Mouse (Mus musculus) heart, adult 9 months (tissue): ENCODE data around the gene 1700042G07Rik.

Source experiments
- DNase-seq, 2 experiments: peaks; one replicate each; pipeline ENCODE4 v3.0.0; 2022; ENCODE audit warnings: low spot score in 2 of 2

Gene 1700042G07Rik

DNA sequence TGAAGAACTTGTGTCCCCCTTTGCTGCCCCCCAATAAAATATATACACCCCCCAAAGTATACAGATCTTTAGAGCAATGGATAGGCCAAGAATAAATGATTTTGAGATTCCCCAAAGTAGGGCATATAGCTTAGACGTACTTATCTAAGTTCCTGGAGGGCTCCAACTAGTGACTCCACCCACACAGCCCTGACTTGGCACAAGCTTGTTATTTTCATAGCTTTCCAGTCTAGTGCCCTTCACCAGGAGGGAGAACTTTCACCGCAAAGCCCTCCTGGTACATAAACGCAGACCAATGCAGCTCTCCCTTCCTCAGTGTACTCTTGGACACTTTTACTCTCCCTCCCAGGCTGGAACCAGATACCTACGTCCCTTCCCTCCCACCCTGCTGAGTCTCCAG, 11.0 kb upstream of the 1700042G07Rik start:
- no peak for DNase-seq

DNA sequence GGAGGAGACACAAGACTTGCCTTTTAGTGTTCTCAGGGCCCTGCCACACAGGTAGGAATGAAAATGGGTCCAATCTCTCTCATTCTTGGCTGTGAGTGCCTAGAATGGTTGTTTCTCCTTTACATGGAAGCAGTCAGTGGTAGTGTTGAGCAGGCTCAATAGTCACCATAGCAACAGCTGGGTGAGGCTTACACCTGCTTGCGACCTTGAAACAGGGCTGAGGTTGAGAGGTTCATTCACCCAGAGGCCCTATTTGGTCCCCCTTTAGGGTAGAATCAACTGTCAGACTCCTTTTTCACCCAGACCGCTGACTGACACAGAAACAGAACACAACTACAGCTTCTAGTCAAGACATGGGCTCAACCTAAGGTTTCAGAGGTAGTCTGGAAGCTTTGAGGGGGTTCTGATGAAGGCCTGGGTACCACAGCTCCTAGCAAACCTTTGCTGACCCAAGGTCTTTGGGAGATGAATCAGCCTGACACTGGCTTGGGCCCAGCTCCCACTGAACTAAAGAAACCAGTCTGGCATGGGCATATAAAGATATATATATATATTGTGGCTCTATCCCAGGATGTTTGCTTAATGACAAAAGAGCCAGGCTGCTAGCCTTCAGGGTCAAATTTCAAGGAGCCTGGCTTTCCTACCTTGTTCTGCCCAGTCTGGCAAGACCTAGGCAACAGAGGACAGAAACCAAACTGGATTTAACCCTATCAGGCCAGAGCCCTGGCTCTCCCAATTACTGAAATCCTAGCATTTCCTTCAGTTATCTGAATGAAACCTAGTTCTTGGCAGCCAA, 8.2 kb upstream of the 1700042G07Rik start:
- DNase-seq: no peak

DNA sequence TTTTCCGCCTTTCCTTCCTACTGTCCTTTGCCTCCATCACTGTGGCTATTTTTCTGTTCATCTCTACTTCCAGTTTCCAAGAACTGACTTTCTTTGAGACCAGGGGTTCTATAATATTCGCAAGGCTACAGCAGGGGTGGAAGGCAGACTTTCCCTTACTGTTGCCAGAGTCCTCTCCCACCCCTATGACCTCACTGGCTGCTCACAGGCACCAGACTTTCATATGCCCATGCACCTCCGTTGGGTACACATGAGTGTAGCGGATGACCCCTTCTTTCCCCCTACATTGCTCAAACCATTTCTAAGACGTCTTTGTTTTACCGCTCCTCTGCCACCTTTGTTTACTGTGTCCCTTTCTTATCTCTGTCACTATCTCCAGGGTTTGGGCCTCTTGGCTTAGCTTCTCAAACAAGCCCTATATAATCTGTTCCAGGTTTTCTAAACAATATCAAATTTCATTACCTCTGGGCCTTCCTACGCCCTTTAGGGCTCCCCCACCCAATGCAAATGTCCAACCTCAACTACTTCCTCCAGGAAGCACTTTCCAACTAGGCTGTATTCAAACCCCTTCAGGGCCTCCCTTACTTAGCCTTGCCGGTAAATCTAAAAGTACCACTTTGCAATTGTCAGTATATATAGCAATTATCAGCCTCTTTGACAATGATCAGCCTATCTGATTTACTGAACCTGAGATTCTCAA, 7.3 kb upstream of the 1700042G07Rik start:
- DNase-seq: no peak

DNA sequence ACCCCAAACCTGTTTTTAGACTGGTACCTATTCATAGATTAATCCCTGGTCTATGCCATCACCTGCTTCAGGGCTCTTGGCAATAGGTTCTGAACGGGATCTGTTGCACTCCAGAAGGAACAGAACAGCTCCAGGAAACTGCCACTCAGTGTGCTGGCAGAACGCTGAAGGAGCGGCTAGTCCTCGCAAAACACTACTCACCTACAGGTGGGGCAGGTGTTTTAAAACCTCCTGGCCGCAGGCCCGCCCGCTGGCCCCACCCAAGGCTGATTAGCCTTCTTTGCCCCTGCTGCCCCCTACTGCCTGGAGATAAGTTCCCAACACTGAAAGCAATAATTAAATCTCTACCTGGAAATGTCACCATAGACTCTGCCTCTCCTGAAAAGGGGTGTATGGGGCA, 5.8 kb upstream of the 1700042G07Rik start, which contains the start of gene Tspan1:
TSS of gene Tspan1 (minus strand) at position 198 of the 400 bp plus-strand sequence.
- DNase-seq: no peak

DNA sequence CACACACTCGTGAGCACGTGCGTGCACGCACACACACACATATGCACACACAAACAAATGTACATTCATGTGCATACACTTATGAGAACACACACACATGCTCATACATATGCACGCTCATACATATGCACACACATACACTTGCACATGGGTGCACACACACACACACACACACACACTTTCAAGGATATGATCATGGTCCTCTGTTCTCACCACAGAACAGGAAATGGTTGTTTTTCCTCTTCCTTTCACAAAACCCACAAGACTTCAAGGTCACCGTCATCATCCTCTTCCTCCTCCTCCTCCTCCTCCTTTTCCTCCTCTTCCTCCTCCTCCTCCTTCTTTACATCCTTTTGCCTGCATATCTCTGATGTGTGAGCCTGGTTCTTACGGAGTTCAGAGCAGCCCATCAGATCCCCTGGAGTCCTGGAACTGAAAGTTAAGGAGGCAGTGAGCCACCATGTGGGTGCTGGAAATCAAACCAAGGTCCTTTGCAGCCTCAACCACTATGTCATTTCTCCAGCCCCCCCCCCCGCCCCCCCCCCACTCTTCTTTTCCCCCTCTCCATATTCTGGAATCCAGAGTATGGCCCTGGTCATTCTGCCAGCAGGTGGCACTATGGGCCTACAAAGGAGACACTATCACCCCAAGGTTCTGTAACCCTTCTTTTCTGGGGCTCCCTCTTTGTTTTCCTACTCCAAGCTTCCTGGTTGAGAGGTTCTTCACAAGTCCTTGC, 4.4 kb upstream of the 1700042G07Rik start:
- peak; percentile 44 to 57 for DNase-seq

DNA sequence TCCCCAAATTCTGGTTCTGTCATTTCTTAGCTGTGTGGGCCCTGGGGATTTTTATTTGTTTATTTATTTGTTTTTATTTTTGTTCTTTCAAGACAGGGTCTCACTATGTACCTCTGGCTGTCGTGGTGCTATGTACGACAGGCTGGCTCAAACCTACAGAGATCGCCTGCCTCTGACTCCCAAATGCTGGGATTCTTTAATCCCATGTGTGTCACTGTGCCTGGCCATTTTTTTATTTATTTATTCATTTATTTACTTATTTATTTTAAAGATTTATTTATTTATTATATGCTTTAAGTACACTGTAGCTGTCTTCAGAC, 3.9 kb upstream of the 1700042G07Rik start:
- DNase-seq: no peak

DNA sequence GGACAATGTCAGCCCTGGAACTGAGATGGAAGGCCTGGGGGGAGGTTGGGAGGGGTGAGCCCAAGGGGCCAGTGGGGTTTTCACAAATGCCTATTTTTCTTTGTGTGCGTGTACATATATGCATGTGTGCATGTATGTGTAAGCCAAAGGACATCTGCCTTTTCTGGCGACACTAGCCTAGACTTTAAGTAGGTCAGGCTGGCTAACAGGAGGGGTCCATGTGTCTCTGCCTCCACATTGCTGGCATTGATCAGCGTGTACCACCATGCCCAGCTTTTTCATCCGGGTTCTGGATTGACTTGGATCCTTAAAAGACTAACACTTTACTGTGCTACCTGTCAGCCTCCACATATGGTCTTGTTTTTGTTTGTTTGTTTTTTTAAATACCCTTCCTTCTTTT, 580 bp downstream of the 1700042G07Rik start:
- DNase-seq: no peak

DNA sequence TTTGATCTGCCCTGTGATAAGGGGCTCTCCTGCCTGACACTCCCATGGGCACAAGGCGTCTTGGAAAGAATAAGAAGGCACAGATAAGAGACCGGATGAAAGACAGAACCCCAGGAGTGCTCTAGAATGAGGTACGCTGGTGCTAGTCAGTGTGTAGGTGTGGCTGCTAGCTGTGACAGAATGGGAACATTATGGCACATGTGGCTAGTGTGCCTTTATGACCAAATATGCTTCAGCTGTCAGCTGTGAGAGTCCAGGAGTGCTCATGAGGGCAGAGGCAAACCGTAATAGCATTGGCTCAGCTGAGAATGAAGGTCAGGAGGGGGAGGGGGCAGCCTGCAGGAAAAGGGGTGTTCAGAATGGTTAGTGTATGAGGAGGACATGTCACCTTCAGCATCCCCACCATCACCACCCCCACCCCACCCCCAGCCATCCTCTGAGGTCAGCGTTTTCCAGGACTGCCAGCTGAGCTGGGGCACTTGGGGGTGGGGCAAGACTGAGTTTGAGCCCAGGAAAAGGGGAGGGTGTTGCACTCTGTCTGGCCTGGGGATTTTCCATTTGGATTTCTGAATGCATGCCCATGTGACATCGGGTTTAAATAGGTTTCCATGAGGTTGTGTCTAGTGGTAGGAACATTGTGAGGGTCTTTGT, 1.4 kb downstream of the 1700042G07Rik start:
- peak in 1 of 2 experiments; percentile 26 for DNase-seq

DNA sequence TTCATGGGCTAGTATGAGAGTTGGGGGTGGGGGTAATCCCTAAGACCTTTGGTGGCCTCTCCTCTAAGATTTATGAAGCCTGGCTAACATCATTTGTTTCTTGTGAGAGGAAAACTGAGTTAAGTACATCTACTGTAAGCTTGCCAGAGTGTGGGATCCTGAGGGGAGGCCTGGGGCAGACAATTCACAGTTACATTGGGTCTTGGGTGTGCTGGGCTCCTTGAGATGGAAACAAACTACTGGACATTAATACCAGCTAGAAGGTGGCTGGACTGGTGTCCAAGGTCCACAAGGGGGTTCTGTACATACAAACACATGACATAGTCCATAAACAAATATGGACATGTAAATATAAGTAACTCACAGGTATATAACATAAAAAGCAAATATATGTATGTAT, 2.0 kb downstream of the 1700042G07Rik start:
- no peak for DNase-seq

DNA sequence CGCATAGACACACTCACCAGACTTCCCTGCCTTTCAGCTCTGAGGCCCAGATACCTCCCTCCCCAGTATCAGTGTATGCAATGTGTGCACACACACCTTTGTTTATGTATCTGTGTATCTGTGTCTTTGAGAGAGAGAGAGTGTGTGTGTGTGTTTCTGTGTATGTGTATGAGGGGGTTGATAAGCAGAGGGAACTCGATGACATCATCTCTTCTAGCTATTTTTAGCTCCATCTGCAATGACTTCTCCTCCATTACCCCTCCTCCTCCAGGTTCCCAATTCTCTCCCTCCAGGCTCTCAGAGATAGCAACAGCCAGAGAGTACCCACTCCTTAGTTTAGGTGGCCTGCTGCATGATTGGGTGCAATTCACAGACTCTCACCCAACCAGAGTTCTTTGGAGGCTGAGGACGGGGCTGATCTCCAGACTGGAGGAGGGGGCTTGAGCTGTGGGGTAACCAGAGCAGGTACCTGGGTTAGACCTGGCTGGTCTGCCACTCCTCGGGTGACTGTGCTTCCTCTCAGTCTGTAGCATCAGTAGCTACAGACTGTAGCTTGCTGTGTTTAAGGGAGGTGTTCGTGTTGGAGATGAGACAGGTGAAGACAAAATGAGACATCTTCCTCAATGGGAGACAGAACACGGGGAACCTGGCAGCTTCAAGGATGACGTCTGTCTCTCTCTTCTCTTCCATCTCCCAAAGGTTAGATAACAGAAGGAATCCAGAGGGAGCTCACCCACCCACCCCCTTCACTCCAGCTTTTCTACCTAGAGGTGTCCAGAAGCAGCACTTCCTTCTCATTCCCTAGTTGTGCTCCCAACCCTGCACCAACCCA, 2.8 kb downstream of the 1700042G07Rik start:
- no peak for DNase-seq

DNA sequence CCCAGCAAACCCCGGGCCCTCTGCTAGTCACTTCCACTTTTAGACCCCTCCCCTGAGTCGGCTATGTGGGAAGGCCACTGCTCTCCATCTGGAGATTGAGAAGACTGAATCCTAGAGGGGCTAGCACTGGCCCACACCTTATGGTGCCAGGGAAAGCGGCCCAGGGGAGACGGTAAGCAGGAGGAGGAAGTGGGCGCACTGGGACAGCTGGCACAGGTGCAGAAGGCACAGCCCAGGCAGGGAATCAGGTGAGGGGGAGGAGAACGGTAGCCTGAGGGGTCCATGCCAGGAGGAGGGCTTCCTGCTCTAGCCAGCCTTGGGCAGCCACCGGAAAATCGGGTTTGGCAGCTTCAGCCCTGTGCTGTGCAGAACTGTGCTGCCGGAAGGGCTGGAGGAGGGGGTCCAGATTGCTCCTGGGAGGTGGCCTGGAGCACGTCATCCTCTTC, 3.4 kb downstream of the 1700042G07Rik start:
- DNase-seq: peak; percentile 64 to 81

DNA sequence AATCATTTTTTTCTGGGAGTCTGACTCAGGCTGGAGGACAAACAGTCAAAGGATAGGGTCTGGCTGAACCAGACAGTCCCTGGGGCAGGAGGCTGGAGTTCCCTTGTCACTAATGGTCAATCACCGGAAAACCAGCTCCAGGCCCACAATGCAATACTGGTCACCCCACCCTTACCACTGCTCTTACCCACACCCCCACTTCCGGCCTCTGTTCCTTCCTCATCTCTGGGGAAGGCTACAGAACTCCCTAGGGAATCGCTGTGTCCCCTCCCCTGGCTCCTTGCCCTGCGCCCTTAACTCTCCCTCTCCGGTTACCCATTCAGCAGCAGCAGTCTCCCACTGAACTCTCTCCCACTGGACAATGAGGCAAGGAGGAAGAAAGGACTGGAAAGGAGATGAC, 4.0 kb downstream of the 1700042G07Rik start:
- peak; percentile 90 to 92 for DNase-seq

DNA sequence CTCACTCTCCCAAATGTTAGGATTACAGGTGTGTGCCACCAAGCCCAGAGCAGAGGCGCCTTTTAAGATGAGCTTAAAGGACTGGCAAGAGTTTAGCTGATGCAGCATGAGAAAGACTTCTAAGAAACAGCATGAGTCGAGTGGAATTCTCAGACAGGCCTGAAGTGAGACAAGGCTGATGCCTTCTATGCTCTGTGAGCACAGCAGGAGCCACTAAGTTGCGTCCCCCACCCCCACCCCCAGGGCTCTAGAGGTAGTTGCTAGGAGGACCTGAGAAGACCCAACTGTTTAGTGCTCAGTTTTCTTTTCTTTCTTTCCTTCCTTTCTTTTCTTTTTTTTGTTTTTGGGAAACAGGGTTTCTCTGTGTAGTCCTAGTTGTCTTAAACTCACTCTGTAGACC, 8.9 kb downstream of the 1700042G07Rik start:
- DNase-seq: no peak

DNA sequence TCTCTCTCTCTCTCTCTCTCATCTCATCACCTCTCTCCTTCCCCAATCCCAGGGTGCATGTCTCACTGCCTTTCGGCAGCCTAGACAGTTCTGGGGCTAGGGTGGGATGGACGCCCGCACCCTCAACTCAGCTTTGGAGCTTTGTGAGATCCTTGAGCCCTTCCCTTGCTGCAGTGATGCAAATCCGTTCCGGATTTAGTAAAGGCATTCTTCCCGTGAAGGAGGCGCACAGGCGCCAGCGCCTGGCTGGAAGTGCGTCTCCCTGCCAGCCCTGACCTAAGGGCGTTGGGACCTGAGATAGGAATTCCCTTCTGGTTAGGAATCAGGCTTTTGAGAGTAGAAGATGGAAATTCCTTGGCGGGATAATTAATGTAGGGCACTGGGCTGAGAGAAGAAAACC, 9.6 kb downstream of the 1700042G07Rik start:
- peak; percentile 54 to 63 for DNase-seq

DNA sequence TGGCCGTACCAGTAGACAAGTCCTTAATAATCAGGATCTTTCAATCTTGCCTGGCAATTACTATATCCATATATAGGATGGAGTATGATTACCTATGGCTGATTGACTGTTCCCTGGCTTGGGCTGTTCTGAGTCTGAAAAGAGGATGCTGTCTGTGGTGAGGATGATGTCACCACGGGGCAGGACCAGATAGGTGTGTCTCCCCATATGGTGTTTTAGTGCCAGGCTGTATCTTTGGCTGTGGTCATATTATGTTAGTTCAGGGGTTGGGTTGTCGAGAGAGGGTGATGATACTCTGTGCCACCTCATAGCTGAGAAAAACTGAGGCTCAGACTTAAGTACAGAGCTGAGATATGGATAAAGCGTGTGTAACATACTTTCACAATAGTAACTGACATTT, 11.9 kb downstream of the 1700042G07Rik start:
- no peak for DNase-seq

DNA sequence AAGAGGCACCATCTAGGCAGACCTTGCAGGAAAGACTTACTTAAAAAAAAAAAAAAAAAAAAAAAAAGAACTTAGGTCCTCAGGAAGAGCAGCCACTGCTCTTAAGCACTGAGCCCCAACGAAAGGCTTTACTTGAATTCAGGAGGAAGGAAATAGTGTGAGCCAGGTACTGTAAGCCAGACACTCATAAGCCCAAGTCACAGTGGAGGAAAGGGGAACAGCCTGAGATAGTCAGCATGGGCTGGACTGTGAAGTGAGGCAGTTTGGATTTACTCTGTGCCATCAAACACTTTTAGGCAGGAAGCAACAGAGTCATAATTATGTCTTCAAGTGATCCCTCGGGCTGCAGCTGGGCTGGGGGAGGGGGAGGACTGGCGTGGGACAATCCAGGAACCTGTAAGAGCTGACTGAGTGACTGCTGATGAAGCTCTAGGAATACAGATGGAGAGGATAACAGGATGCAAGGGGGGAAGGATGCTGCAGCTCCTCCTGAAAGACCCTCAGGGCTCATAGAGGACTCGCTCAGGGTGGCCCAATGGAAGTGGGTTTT, 19.2 kb downstream of the 1700042G07Rik start:
- DNase-seq: peak; percentile 6 to 35

DNA sequence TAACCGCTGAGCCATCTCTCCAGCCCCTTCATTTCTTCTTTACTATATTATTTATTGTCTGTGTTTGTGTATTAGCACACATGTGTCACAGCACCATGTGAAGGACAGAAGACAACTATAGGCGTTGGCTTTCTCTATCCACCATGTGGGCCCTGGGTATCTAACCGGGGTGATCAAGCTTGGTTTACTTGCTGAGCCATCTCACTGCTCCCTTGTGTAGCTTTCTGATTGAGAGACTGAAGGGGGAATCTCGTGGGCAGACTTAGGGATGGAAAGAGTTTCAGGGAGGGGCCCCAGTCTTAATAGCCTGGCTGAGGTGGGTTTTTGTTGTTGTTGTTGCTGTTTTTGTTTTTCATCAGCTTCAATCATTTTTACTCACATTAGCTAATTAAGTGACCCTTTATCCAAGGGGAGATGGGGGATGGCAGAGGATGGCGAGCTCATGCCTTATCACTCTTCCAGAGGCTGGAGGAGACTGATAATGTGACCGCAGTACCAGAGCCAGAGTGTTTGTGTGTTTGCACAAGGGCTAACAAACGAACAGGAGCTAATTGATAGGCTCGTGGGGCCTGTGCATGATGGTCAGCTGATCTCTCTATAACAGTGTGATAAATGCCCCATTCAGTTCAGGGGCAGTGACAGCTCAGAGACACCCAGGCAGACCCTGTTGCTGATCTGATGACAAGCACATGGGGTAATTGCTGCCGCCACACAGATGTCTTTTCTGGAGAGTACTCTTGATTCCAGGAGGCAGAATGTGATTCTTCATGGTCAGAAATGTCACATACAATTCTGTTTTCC, 20.6 kb downstream of the 1700042G07Rik start:
- no peak for DNase-seq

DNA sequence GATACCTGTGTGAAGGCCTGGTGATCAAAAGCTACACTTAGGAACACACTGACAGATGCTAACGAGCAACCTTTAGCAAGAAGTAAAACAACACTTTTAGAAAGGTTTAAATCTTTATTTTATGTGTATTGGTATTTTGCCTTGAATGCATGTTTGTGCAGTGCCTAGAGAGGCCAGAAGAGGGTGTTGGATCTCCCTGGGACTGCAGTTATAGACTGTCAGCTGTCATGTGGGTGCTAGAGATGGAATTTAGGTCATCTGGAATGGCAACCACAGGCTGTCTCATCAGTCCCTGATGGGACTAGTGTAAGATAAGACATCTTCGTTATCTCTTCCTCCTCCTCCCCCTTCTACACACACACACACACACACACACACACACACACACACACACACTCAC, 25.2 kb downstream of the 1700042G07Rik start:
- DNase-seq: no peak

DNA sequence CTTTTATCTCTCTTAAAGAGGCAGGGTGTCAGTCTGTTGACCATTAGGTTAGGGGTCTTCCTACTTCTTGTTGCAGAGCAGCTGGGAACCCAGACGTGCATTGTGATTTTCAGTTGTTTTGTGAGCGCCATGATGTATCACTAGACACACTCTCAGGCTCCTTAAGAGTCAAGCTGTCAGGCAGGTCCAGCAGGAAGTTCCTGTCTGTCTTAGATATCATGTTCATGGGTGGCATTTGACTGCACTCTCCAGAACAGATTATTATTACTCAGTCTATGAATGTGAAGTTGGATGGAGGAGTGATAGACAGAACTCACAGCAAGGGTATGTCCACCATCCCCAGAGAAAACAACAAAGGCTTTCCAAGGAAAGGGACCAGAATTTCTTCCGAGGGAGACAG, 31.2 kb downstream of the 1700042G07Rik start:
- DNase-seq: no peak

DNA sequence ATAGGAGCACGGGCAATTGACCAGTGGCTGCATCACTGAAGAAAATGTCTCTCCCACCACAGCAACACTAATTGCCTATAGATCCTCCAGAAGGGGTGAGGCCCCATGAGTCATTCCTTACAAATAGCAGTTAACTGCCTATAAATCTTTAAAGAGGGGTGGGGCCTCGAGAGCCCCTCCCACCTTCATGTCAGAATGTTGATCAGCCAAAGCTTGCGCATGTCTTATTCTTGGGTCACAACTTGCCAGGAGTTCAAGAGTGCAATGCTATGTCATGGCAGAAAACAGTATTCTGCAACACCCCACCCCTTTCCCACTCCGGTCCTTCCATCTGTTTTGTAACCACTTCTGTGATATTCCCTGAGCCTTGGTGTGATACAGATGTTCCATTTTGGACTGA, 33.4 kb downstream of the 1700042G07Rik start:
- no peak for DNase-seq
